Mouse (Mus musculus): Measurements from ENCODE around the gene Trp53rkb.

GRCm38 (mm10) chr2:166764051-166764450 lies 28.3 kb upstream of the Trp53rkb start:
- TF ChIP-seq CTCF (IDR thresholded peaks at IDR 0.05; ENCODE audit: low read depth, low read length) (no peak), POLR2A (IDR thresholded peaks at IDR 0.05; ENCODE audit: borderline replicate concordance, low read depth, low read length) (no peak)
